Mouse (Mus musculus): ENCODE data around the gene Ptprk.

Gene Ptprk

GRCm38 (mm10) chr10:28185326-28185725, 110.7 kb downstream of the Ptprk start:
- DNase-seq (ENCODE audit: low read depth): no peak

DNA sequence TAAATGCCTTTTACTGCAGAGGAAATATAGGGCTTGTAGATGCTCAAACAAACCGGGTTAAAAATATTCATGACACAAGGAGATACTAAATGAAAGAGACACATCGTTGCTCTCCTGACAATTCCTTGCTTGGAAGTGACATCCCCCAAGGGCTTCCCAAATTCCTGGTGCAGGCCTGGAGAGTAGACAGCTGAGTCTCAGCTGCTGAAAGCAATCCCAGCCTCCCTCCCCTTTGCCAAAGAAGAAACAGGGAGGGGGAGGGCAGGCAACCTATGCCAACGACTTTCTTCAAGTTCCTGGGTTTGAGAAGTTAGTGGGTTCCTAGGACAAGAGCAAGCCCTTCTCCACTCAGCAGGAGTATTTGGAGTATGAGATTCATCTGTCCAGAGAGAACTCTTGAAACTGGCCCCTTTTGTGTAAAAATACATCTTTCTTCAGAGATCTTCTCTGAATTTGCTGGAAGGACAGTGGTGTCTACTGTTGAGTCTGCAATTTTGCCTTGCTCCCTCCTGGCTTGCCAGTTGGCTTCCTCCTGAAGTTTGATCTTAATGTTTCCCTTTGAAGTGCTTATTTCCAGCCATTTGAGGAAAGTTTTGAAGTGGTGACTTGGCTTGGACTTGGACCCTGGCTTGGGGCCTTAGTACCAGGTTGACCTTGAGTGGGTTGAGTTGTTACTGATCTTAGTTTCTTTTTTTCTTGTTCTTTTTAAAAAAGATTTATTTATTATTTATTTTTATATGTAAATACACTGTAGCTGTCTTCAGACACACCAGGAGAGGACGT, 111.6 kb downstream of the Ptprk start:
- DNase-seq (ENCODE audit: low read depth): no peak

DNA sequence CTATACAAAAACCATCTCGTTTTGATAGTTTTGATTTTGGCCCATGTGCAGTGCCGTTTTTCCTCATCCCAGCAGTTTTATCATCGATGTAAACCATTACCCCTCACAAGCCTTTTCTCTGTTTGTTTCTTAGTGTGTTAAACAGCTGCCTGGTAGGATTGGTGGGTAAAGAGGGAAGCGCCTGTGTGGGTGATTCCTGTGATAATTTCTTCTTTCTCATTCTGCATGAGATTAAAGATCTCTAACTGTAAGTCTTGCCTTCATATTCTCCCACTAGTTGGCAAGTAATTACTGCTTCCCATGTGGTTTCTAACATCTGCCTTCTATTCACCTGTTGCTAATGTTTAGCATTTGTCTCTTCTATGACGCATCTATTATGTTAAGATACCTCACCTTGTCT, 116.8 kb downstream of the Ptprk start:
- DNase-seq (ENCODE audit: low read depth): no peak

- DNase-seq (ENCODE audit: low read depth): no peak
Observed at GRCm38 (mm10) chr10:28193630-28194029, 119.0 kb downstream of the Ptprk start.

DNA sequence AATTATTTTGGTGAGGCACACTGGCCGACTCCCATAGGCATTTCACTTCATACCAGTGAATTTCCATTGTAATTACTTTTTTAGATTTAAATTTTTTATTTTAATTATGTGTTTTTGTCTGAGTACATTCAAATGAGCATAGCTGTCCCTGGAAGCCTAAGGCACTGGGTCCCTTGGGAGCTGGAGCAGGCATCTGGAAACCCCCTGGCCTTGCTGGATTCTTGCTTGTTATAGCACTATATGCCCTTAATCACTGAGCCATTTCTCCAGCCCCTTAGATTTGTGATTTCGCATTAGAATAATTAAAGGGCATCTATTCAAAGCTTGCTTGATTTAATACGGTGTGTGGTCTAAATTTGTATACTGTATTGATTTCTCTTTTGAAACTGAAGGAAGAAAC, 126.0 kb downstream of the Ptprk start:
- no peak for DNase-seq (ENCODE audit: low read depth)

DNA sequence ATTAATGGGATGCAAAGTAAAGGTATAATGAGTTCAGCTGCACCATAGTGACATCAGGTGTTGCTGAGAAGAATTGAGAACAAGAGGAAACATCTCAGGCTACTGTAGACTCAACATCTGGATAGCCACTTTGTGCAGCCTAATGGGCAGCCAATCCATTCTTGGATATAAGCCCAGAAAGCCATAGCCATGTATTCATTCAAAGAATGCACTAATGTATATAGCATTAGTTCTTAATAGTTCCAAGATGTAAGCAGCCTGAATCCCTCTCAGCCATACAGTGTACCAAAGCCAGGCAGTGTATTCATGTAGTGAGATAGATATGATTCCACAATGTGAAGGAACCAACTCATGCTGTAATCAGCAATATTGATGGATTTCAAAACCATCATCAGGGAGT, 134.8 kb downstream of the Ptprk start:
- no peak for DNase-seq (ENCODE audit: low read depth)

DNA sequence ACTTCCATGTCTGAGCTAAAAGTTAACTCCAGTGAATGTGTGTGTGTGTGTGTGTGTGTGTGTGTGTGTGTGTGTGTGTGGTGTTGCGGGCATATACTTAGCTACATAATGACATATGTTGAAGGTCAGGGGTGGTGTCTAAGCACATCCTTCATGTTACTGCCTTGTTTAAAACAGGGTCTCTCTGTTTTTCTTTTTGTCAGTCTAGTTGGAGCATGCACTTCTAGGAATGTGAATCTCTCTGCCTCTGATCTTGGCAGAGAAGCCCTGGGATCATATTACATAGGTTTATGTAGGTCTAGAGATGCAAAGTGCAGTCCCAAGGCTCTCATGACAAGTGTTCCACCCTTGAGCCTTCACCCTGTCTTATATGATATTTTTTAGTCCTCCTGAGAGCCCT, 137.5 kb downstream of the Ptprk start:
- DNase-seq (ENCODE audit: low read depth): no peak

DNA sequence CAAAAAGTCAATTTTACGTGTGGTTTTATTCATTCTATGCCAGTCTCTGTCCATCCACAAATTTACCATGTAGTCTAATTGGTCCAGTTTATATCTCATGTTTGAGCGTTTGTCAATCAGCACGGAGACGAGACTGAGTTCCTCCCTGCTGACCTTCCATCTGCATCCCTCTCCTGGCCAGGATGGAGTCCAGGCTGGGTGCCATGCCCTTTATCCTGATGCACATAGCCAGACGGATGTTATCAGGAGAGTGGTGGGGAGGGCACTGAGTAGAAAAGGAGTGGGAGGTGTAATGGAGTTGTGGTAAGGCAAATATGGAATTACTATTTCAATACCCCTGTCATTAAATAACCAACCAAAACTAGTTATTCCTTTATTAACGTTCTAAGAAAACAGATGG, 140.5 kb downstream of the Ptprk start:
- DNase-seq (ENCODE audit: low read depth): no peak

DNA sequence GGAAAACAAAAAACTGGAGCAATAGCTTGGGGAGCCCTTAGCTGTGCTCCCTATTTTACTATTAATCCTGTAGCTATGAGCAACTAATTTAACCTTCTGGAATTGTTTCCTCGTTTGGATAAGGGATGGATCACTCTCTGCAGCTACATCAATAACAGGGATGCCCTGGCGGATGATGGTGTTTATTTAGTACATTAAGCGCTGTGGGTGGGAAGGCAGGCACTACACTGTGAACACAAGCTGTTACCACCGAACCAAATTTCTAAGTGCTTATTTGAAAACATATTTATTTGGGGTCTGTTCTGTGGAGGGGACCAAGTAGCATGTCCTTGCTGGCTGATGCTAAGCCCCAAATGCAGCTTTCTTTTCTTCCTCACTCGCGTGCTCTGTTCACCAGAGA, 149.0 kb downstream of the Ptprk start:
- DNase-seq (ENCODE audit: low read depth): no peak

GRCm38 (mm10) chr10:28224376-28224775, 149.8 kb downstream of the Ptprk start:
- no peak for DNase-seq (ENCODE audit: low read depth)

- DNase-seq (ENCODE audit: low read depth): no peak
Observed at GRCm38 (mm10) chr10:28225536-28226075, 151.0 kb downstream of the Ptprk start.

- no peak for DNase-seq (ENCODE audit: low read depth)
Observed at GRCm38 (mm10) chr10:28227732-28228131, 153.1 kb downstream of the Ptprk start.

DNA sequence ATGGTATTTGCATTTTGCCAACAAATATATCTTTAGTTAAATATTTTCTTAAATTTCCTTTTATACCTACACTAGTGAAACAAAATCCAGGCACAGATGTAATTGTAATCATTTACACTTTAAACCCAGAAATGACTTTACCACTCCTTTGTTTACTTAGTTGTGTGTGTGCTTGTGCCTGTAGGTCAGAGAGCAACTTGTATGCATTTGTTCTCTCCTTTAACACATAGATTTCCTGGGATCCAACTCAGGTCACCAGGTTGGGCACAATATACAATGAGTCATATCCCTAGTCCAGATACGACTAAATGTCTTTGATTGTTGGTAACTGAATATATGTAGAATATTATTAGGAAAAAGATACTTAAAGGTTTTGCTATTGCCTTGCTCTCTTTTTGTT, 153.6 kb downstream of the Ptprk start:
- no peak for DNase-seq (ENCODE audit: low read depth)

DNA sequence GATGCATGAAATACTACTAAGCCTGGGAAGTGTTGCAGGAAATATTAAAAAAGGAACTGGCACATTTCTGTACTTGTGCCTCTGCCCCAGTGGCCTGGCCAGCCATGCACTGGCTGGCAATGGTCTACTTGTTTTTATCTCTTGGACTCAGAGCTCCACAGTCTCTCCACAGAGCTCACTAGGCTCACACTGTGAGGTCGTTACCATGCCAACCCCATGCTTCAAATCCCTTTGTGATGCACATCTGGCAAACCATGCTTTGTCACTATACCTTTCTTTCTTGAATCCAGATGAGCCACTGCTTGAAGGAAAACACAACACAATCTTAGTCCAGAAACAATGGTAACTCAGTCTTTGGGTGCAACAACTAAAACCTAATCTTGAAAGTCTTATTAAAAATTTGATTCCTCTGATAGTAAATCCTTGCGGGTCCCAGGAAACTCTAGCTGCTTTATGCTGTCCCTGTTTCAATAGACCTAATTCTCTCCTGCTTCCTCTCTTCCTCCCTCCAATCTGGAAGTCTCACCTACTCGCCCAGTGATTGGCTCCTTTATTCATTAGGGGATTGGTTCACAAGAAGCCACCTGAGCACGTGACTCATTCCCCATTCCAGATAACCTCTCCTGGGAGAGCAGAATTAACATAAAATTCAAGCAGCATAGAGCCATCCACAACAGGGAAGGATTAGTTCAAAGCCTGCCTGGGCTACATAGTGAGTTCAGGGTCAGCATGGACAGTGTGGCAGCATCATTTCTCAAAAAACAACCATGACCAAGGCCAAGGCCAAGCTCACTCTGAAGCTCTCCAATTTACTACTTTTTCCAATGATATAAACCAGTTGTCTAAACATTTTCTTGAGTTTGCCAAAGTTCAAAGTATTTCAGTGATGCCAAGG, 157.9 kb downstream of the Ptprk start:
- no peak for DNase-seq (ENCODE audit: low read depth)

DNA sequence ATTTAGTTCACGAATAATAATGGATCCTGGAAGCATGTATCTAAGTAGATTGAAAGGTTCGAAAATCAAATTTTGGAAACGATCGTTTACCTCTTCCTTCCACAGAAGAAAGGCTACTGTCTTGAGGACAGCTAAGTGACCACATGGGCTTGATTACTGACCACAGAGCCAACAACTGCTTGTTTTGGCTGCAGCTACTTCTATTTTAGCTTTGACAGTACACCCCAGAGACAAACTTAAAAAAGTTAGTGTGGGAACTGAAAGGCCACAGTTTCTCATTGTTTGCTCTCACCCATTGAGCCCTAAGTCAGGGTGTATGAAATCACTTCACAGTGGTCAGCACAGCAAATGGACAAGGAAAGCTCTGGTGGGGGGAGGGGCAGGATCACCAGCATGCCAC, 174.4 kb downstream of the Ptprk start:
- no peak for DNase-seq (ENCODE audit: low read depth)

GRCm38 (mm10) chr10:28251385-28251784, 176.8 kb downstream of the Ptprk start:
- DNase-seq (ENCODE audit: low read depth): no peak

GRCm38 (mm10) chr10:28260651-28261050, 186.0 kb downstream of the Ptprk start:
- DNase-seq (ENCODE audit: low read depth): no peak

GRCm38 (mm10) chr10:28262159-28262558, 187.5 kb downstream of the Ptprk start:
- no peak for DNase-seq (ENCODE audit: low read depth)

DNA sequence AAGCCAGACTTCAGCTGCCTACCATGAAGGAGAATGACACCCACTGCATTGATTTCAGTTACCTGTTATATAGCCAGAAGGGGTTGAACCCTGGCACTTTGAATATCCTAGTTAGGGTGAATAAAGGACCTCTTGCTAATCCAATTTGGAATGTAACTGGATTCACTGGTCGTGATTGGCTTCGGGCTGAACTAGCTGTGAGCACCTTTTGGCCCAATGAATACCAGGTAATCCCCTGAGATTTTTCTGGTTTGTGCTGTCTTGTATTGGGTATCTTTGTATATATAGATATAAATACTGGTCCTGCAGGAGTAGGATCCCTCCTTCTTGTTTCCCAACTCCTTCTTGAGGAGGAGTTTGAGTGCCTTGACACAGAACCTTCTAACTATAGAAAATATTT, 188.9 kb downstream of the Ptprk start:
- no peak for DNase-seq (ENCODE audit: low read depth)

DNA sequence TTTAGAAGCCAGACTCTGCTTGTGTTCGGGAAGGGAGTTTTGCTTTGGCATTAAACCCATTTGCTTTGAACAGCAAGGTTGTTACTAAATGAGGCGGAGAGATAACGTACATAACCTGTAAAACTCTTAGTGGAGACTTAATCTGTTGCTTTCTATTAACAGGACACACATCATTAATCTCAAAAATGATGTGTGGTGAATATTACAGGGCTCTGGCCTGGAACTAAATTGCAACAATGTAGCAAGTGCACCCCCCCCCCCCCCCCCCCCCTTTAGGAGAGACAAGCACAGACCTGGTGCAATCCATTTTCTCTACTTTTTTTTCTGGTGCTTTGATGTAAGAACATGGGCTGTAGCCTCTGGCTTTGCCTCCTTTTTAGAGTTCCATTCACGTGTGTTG, 195.7 kb downstream of the Ptprk start:
- no peak for DNase-seq (ENCODE audit: low read depth)

DNA sequence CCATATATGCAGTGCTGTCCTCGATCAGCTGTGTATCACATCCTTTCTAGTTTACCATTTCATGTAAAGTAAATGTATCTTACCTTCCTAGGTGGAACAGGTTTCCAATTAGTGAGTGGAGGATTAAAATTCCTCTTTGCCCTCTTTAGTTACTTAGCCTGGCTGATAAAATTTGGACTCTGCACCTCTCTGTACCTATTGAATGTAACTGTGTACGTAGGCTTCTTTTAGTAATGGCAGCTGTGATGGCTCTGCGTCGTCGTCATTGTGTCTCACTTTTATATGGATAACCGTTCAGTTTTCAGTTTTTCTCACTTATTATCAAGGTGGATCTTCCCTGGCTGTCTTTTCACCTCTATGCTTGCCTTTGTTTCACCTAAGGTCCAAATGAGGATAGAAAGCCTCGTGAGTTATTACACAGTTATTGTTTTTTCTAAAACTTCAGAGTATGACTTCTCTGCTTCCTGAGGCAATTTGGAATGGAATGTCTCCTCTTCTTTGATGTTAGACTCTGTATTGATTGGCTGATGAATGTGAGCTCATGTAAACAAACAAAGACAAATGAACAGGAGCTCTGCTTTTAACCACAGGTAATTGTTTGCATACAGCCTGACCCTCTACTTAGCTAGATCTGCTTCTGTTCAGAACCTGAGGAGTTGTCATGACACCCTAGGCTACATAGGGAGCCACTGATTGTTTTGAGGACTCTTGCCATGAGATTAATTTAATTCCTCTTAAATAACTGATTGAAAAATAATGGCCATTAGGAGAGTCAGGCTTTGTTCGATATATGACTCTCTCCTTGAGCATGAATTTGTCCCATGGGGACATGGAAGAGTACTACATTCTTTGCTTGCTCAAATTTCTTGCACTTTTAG, 197.3 kb downstream of the Ptprk start:
- DNase-seq (ENCODE audit: low read depth): no peak

GRCm38 (mm10) chr10:28278757-28279156, 204.1 kb downstream of the Ptprk start:
- no peak for DNase-seq (ENCODE audit: low read depth)

Measured in c-Kit-positive CD71-positive TER-119-negative erythroid progenitor cells, embryonic 14.5 days (primary cell).